In the genomic region with DNA sequence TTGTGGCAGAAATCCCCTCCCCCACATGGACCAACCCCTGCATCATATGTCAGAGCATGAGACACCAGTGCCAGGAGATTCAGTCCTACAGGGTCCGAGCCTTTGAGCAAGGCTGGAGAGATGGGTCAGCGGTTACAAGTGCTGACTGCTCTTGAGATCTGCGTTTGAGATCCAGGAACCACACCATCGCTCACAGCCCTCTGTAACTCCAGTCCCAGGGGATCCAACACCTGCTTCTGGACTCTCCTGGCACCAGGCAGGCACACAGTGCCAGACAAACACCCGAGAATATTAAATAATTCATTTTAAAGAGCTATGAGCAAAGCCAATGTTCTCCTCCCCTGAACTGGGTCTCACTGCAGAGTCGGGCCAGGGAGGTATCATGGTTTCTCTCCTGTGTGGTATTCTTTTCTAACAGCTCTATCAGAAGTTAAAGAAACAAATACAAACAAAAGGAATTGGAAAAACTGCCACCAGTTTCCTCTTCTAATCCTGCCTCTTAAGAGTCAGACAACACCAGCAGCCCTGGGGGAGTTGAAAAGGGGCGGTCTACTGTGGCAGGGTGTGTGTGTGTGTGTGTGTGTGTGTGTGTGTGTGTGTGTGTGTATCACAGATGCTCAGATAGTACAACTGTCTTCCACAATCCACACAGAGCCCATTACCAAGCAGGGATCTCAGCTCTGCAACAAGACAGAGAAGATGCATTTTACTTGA, we compare ENCODE assay signal across 16 mouse cellular contexts. TPM values are rescaled to one million over a fixed set of nuclear protein-coding genes. Genes with fewer than 3 reads are reported as not detected.
A peak's percentile ranks its signal among the peaks of the same experiment; 100 is the strongest.
DNase-seq lines count a peak whose midpoint lies in the region; ATAC-seq lines count a peak whose summit lies in the region.
"Had no signal": no experiment of that assay in that cellular context is flagged by ENCODE, and none has a peak within 500 bp of the region (broad histone marks: within the 10 kb centered on the region; RNA-seq: fewer than 3 reads in every experiment).

No protein-coding gene starts in this region.

- no peak overlapping the region for H3K4me3 ChIP-seq in heart, embryonic 16.5 days (ENCODE audit: low read length)
- H3K4me3 ChIP-seq in embryonic facial prominence, embryonic 15.5 days (replicated peaks): no peak overlapping the region
- H3K4me3 ChIP-seq: heart, adult 2 months; megakaryocyte, embryonic 14.5 days; neural tube, embryonic 15.5 days had no signal

- H3K27ac ChIP-seq in heart, embryonic 16.5 days (ENCODE audit: low read length): peak overlapping the region; percentile 67
- H3K27ac ChIP-seq in embryonic facial prominence, embryonic 15.5 days (replicated peaks): peak overlapping the region; percentile 65; the same call in 1 of the 2 replicates
- H3K27ac ChIP-seq: heart, adult 2 months; kidney, postnatal 0 days; neural tube, embryonic 15.5 days had no signal

- H3K27me3 ChIP-seq in heart, embryonic 16.5 days (ENCODE audit: control insufficient read depth, insufficient read depth, low read length): no peaks in the 10 kb centered on the region
- no peaks in the 10 kb centered on the region for H3K27me3 ChIP-seq in embryonic facial prominence, embryonic 15.5 days
- H3K27me3 ChIP-seq: neural tube, embryonic 15.5 days; Patski had no signal

- DNase-seq in heart, adult 18-20 months: no peak
- peak; percentile 27 for DNase-seq in testis, postnatal 10 days (ENCODE audit: low spot score)
- no peak for DNase-seq in testis, postnatal 14 days (ENCODE audit: low spot score)
- DNase-seq in layer of hippocampus, postnatal 14 days (ENCODE audit: low spot score in 2 of 2): no peak
- DNase-seq in spleen, postnatal 4 days (ENCODE audit: low spot score in 2 of 2): no peak
- DNase-seq: cerebellum, adult 18-20 months; layer of hippocampus, adult 9-11 months; retina, postnatal 1 day; spleen, adult 18-20 months had no signal

- 49% methylated on average over 7 of the region's 7 CpGs for WGBS in heart, embryonic 16.5 days
- WGBS in embryonic facial prominence, embryonic 15.5 days: 50% methylated on average over 7 of the region's 7 CpGs

- H3K9ac ChIP-seq in heart, embryonic 16.5 days (ENCODE audit: low read length): 0 out of 2 replicates have a peak overlapping the region, but pooled peaks have one; percentile 47
- H3K9ac ChIP-seq in embryonic facial prominence, embryonic 15.5 days: no peak overlapping the region
- H3K9ac ChIP-seq: neural tube, embryonic 15.5 days had no signal

- no peak for ATAC-seq in heart, embryonic 16.5 days (replicated peaks; ENCODE audit: extremely low read depth, insufficient read depth, low FRiP score)
- no peak for ATAC-seq in embryonic facial prominence, embryonic 15.5 days (ENCODE audit: insufficient number of reproducible peaks, low FRiP score, low TSS enrichment, low read depth)
- ATAC-seq: Patski had no signal

- no peaks in the 10 kb centered on the region for H3K36me3 ChIP-seq in heart, embryonic 16.5 days (ENCODE audit: control insufficient read depth, insufficient read depth)
- H3K36me3 ChIP-seq in embryonic facial prominence, embryonic 15.5 days: no peaks in the 10 kb centered on the region
- H3K36me3 ChIP-seq: neural tube, embryonic 15.5 days had no signal

- H3K9me3 ChIP-seq in heart, embryonic 16.5 days (replicated peaks; ENCODE audit: control insufficient read depth, low read length): no peaks in the 10 kb centered on the region
- 0 out of 2 replicates have a peak, but pooled peaks cover 2% of the 10 kb centered on the region for H3K9me3 ChIP-seq in embryonic facial prominence, embryonic 15.5 days (replicated peaks)
- H3K9me3 ChIP-seq: neural tube, embryonic 15.5 days had no signal

- no peak overlapping the region for H3K4me2 ChIP-seq in heart, embryonic 16.5 days (ENCODE audit: low read depth, low read length)
- no peak overlapping the region for H3K4me2 ChIP-seq in embryonic facial prominence, embryonic 15.5 days (replicated peaks)
- H3K4me2 ChIP-seq: neural tube, embryonic 15.5 days had no signal

- H3K4me1 ChIP-seq in heart, embryonic 16.5 days (ENCODE audit: control insufficient read depth, insufficient read depth, low read length): peaks cover 36% of the 10 kb centered on the region
- peaks cover 39% of the 10 kb centered on the region for H3K4me1 ChIP-seq in embryonic facial prominence, embryonic 15.5 days

RNA-seq across cellular contexts. Expression of gene Cdc7, which starts 47.4 kb away (rescaled TPM):
- polyA plus RNA-seq in heart, embryonic 16.5 days (2015; fragmentation: Nextera tagmentation; extraction: Ambion mirVana): 24.1 and 29.2 TPM in 2 replicates
- under 1 TPM; 0.57 to 0.65 TPM for total RNA-seq in heart, adult 18-20 months (2021)
- polyA plus RNA-seq in embryonic facial prominence, embryonic 15.5 days (2015; fragmentation: Nextera tagmentation; extraction: Ambion mirVana): 38.3 and 39.0 TPM in 2 replicates
- total RNA-seq in layer of hippocampus, postnatal 14 days (2021): 10 to 100 TPM; 13.5 to 14.9 TPM

Comparison
In these comparisons a context has a peak if more than half of its experiments do, and no peak if none do; other contexts are left out.
1. RNA of gene Cdc7, which starts 47.4 kb away (total RNA-seq): 13.5 to 14.9 TPM in layer of hippocampus, postnatal 14 days; 0.57 to 0.65 TPM in heart, adult 18-20 months; every median in the first group is over 4 times any median in the second.